Mouse (Mus musculus): Measurements from ENCODE around the gene Gm10256.
"Not testable (repeated sequence)": the region's sequence is repeated elsewhere in the genome, so short reads cannot be mapped to it uniquely, and the experiment has no call there.

Gene Gm10256

GRCm38 (mm10) chrY:2830380-2830779 lies at the start of gene Gm10256, which contains the start of gene Rbmy:
Gm10256 (plus strand) TSS chrY:2830699.
Rbmy (plus strand) TSS chrY:2830680.
- not testable (repeated sequence) for DNase-seq

- DNase-seq, result not testable (repeated sequence)
Measured at GRCm38 (mm10) chrY:2796105-2796504, 34.4 kb upstream of the Gm10256 start, which contains the start of gene Gm4064. Gm4064 (minus strand) TSS chrY:2796205.

GRCm38 (mm10) chrY:2900689-2901088 lies 70.2 kb downstream of the Gm10256 start, which contains the start of gene Gm10352:
Gm10352 (plus strand) TSS chrY:2900989.
- DNase-seq, result not testable (repeated sequence)
